Mouse (Mus musculus) midbrain, embryonic 14.5 days (tissue): ENCODE data around the gene Frmd4a. TPM values are rescaled to one million over a fixed set of nuclear protein-coding genes. Genes with fewer than 3 reads are reported as not detected.

ENCODE experiments used
- ATAC-seq: fragments of 200-750 bp; cut with Nextera tagmentation; 2 replicates; pipeline ENCODE4 v1.8.0; 2017; ENCODE audit warnings: moderate number of reproducible peaks, moderate library complexity; ENCODE audit not compliant: low FRiP score, low TSS enrichment
- DNase-seq: peaks from one replicate; pipeline ENCODE4 v3.0.0-alpha.2; 2015
- H3K27ac ChIP-seq: fragments of 300-500 bp; sonication (generic); replicated peaks from 2 replicates; pipeline ENCODE4 v1.5.1; 2014; ENCODE audit warnings: mild to moderate bottlenecking, low read depth, low read length, moderate library complexity
- H3K27me3 ChIP-seq: fragments of 300-500 bp; sonication (generic); 2 replicates; pipeline ENCODE4 v1.6.1; 2014; ENCODE audit warnings: low read length, control low read depth, mixed read lengths; ENCODE audit not compliant: control insufficient read depth, insufficient read depth
- H3K36me3 ChIP-seq: fragments of 300-500 bp; sonication (generic); 2 replicates; pipeline ENCODE4 v1.6.1; 2014; ENCODE audit warnings: low read length, control low read depth; ENCODE audit not compliant: control insufficient read depth, insufficient read depth
- H3K4me1 ChIP-seq: fragments of 300-500 bp; sonication (generic); 2 replicates; pipeline ENCODE4 v1.6.1; 2014; ENCODE audit warnings: mild to moderate bottlenecking, antibody characterized with exemption, low read length, control low read depth; ENCODE audit not compliant: control insufficient read depth, insufficient read depth
- H3K4me2 ChIP-seq: fragments of 300-500 bp; sonication (generic); 2 replicates; pipeline ENCODE4 v1.6.1; 2014; ENCODE audit warnings: mild to moderate bottlenecking, low read length, moderate library complexity
- H3K4me3 ChIP-seq: fragments of 300-500 bp; sonication (generic); replicated peaks from 2 replicates; pipeline ENCODE4 v1.5.1; 2014; ENCODE audit warnings: low read depth, low read length
- H3K9ac ChIP-seq: fragments of 300-500 bp; sonication (generic); replicated peaks from 2 replicates; pipeline ENCODE4 v1.6.1; 2014; ENCODE audit warnings: mild to moderate bottlenecking, low read length, moderate library complexity
- H3K9me3 ChIP-seq: fragments of 300-500 bp; sonication (generic); 2 replicates; pipeline ENCODE4 v1.6.1; 2016; ENCODE audit warnings: low read length, control low read depth, mixed read lengths; ENCODE audit not compliant: control insufficient read depth
- WGBS: fragments of 180-500 bp; shearing (Covaris S2); extraction: QIAGEN DNeasy Blood & Tissue Kit; methylation state at CpG from one replicate; pipeline ENCODE4 v1.1.7; 2014; 5-methylcytosine and 5-hydroxymethylcytosine counted together
- polyA plus RNA-seq: library from polyadenylated mRNA; unstranded; fragments of >200 nt; fragmentation: Nextera tagmentation; extraction: Ambion mirVana; gene quantifications from 2 replicates; pipeline ENCODE4 v1.2.1, GENCODE M21; 2014

Gene Frmd4a
- polyA plus RNA-seq, 1 experiment from 2014 or later = 68.4 TPM

DNA sequence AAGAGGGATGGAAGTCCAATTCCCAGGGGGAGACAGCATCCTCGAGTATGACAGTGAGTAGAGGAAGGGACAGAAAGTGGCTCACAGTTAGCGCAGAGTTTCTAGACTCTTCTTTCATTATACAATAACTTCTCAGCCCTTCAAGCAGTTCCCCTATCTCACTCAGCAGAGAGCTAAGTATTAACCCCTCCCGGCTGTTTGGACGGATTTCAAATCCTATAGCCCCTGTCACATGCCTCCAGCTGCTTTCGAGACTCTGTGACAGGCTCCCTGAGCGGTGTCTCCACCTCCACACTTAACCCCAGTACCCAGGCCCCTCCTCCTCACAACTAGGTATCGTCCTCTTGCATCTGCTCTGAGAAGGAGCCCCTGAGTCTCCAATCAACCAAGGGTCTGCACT lies 421.2 kb downstream of the Frmd4a start:
- DNase-seq (no peak), ATAC-seq (no peak)
- Histone ChIP-seq H3K27me3 (no peaks in the 10 kb centered on the region), H3K9ac (no peak overlapping the region), H3K9me3 (no peaks in the 10 kb centered on the region), H3K4me3 (no peak overlapping the region), H3K36me3 (0 out of 2 replicates have a peak, but pooled peaks cover 5% of the 10 kb centered on the region), H3K27ac (no peak overlapping the region), H3K4me1 (peaks cover 28% of the 10 kb centered on the region), H3K4me2 (no peak overlapping the region)
- 46% methylated on average over 7 of the region's 7 CpGs for WGBS

DNA sequence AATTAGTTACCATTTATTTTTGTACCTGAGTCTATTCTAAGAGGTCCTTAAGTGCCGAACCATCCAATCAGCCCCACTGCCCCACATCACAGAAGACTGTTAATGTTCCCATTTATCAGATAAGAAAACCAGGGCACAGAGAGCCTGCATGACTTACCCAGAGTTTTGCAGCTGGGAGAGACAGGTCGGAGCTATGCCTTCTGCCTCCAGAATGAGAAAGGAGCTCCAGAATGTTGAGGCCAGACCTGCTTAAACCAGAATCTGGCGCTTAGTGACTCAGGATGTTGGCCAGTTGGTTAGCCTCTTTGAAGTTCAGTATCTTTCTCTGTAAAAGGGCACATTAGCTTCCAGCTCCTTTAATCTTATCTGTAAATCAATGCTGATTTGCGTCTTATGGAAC lies 422.4 kb downstream of the Frmd4a start:
- Histone ChIP-seq H3K27me3 (no peaks in the 10 kb centered on the region), H3K27ac (no peak overlapping the region), H3K4me2 (no peak overlapping the region), H3K4me1 (peaks cover 28% of the 10 kb centered on the region), H3K4me3 (no peak overlapping the region), H3K36me3 (0 out of 2 replicates have a peak, but pooled peaks cover 5% of the 10 kb centered on the region), H3K9ac (no peak overlapping the region), H3K9me3 (no peaks in the 10 kb centered on the region)
- DNase-seq (no peak), ATAC-seq (no peak)
- WGBS = 72% methylated on average over 4 of the region's 4 CpGs

DNA sequence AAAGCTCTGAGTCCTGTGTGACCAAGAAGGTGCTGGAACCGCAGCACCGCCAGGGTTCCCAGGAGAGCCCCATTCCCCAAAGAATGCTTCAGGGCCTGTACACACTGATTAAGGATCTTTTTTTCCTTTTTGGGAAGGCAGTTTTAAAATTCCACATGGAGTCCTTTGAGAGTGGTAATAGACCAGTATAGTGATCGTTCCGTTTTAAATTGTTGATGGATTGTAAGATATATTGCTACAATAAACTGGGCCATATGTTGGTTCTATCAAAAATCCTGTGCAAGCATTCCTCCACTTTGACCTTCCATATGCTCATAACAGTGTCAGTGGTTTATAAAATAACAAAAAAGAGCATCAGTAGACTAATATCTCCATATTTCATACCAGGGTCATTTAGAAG lies 424.3 kb downstream of the Frmd4a start:
- H3K4me1 ChIP-seq = peaks cover 19% of the 10 kb centered on the region
- ATAC-seq (no peak), DNase-seq (no peak)
- no peak overlapping the region for H3K9ac ChIP-seq
- H3K4me2 ChIP-seq = no peak overlapping the region
- WGBS = 88% methylated on average over 4 of the region's 4 CpGs
- H3K27me3 ChIP-seq = no peaks in the 10 kb centered on the region
- 0 out of 2 replicates have a peak, but pooled peaks cover 3% of the 10 kb centered on the region for H3K36me3 ChIP-seq
- H3K4me3 ChIP-seq = no peak overlapping the region
- H3K9me3 ChIP-seq = no peaks in the 10 kb centered on the region
- H3K27ac ChIP-seq = no peak overlapping the region

DNA sequence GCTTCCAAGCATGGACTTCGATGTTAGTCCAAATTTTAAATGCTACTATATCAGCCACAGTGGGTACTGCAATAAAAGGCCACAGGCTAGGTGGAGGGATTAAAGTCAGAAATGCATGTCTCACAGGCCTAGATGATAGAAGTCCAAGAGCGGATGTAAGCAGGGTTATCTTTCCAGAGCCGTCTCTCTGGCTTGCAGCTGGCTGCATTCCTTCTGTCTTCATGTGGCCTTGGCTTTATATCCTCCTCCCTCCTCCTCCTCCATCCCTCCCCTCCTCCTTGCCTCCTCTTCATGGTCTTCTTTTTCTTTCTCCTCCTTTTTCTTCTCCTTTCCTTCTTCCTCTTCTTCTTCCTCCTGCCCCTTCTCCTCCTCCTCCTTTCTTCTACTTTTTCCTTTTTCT lies 427.2 kb downstream of the Frmd4a start:
- Histone ChIP-seq H3K4me2 (no peak overlapping the region), H3K9me3 (no peaks in the 10 kb centered on the region), H3K4me3 (no peak overlapping the region), H3K4me1 (peaks cover 8% of the 10 kb centered on the region; the same call in 1 of the 2 replicates), H3K9ac (no peak overlapping the region), H3K36me3 (0 out of 2 replicates have a peak, but pooled peaks cover 3% of the 10 kb centered on the region), H3K27me3 (no peaks in the 10 kb centered on the region), H3K27ac (no peak overlapping the region)
- DNase-seq = no peak
- ATAC-seq = no peak
- 91% methylated on average over 3 of the region's 3 CpGs for WGBS

DNA sequence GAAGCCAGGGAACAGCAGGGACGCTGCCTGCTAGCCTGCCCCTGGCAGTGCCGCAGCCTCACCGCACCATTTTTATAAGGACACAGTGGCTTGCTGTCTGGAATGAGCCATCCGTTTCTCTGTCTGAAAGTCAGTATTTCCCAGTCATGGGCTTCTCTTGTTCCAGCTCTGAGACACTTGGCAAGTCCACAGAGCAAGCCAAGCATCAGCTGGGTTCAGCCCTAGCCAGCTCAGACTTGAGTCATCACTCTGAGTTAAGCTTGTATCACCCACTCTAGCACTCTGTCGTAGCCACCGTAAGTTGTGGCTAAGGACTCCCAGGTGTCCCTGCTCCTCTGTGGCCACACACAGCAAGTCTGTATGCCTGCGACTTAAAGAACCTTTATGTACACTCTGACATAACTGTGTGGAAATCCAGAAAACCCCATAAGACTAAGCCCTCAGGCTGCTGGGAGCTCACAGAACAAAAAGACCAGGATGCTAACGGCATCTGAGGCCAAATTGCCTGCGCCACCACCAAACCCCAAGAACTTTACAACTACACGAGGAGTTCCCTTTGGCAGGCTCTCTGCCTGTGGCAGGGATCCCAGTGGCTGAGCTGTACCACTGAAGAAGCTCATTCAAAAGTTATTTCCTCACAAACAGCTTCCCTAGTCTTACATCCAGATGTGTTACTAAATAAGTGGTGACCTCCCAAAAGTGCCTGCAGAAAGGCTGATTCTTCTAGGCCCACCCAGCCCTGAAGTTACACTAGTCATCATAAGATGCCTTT lies 428.3 kb downstream of the Frmd4a start:
- DNase-seq = no peak
- WGBS = 88% methylated on average over 10 of the region's 10 CpGs

DNA sequence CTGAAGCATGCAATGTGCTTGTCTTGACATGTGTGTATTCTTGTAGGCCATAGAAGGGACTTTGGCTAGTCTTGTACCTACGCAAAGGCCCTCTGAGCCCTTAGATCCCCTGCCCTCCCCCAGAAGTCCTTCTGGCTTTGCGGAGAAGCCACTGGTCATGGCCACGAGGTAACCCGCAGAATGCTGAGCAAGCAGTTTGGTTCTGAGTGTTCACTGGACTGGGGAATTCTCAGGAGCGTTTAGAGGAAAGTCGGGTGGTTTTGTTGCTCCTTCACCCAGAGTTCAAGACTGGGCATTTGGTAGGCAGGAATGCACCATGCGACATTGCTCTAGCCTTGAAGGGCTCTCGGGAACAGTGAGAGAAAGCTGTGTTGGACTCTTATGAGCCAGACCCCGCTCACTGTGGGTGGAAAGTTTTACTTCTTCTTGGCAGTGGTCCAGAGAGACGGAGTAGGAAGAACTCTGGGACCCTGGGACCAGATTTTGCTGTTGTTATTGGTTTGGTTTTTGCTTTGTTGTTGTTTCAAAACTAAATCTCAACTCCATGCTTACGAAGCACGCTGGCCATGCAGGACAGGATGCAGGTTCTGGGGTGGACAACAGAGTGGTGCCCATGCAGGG lies 432.5 kb downstream of the Frmd4a start:
- peaks cover 23% of the 10 kb centered on the region for H3K4me1 ChIP-seq
- H3K4me3 ChIP-seq = no peak overlapping the region
- DNase-seq = no peak
- no peak for ATAC-seq
- H3K4me2 ChIP-seq = no peak overlapping the region
- H3K36me3 ChIP-seq = 0 out of 2 replicates have a peak, but pooled peaks cover 3% of the 10 kb centered on the region
- H3K9ac ChIP-seq = no peak overlapping the region
- H3K9me3 ChIP-seq = no peaks in the 10 kb centered on the region
- no peak overlapping the region for H3K27ac ChIP-seq
- 87% methylated on average over 12 of the region's 12 CpGs for WGBS
- H3K27me3 ChIP-seq = no peaks in the 10 kb centered on the region

More for the DNA sequence above, 428.3 kb downstream of the Frmd4a start:
- H3K27ac ChIP-seq = 0 out of 2 replicates have a peak overlapping the region, but pooled peaks have one; percentile 1
- ATAC-seq = no peak
- H3K4me3 ChIP-seq = no peak overlapping the region
- no peaks in the 10 kb centered on the region for H3K27me3 ChIP-seq
- H3K4me2 ChIP-seq = no peak overlapping the region
- peaks cover 3% of the 10 kb centered on the region; the same call in 1 of the 2 replicates for H3K4me1 ChIP-seq
- H3K9ac ChIP-seq = no peak overlapping the region
- H3K9me3 ChIP-seq = no peaks in the 10 kb centered on the region
- H3K36me3 ChIP-seq = 0 out of 2 replicates have a peak, but pooled peaks cover 3% of the 10 kb centered on the region

GRCm38 (mm10) chr2:4452590-4453400 lies 435.3 kb downstream of the Frmd4a start:
- Histone ChIP-seq H3K9ac (no peak overlapping the region), H3K4me2 (no peak overlapping the region; the same call in 1 of the 2 replicates), H3K9me3 (no peaks in the 10 kb centered on the region), H3K4me1 (peaks cover 31% of the 10 kb centered on the region), H3K4me3 (no peak overlapping the region), H3K27ac (peak overlapping the region; percentile 70), H3K36me3 (no peaks in the 10 kb centered on the region), H3K27me3 (no peaks in the 10 kb centered on the region)
- WGBS = 12% methylated on average over 12 of the region's 12 CpGs
- DNase-seq (peak; percentile 60), ATAC-seq (peak; percentile 68)
